Mouse (Mus musculus) C2C12 (cell line): ENCODE measurements around the gene Lcorl. TPM values are rescaled to one million over a fixed set of nuclear protein-coding genes. Genes with fewer than 3 reads are reported as not detected.

Experiments
- H3K27me3 ChIP-seq: one replicate; pipeline ENCODE4 v1.6.1; 2011; ENCODE audit not compliant: control insufficient read depth, insufficient read depth, insufficient read length
- H3K36me3 ChIP-seq: one replicate; pipeline ENCODE4 v1.6.1; 2011; ENCODE audit not compliant: control insufficient read depth, insufficient read depth
- H3K4me3 ChIP-seq: one replicate; pipeline ENCODE4 v1.5.1; 2011; ENCODE audit warnings: mild to moderate bottlenecking, control low read depth; ENCODE audit not compliant: poor library complexity, insufficient read depth, severe bottlenecking
- H3K79me2 ChIP-seq: one replicate; pipeline ENCODE4 v1.6.1; 2011; ENCODE audit not compliant: control insufficient read depth, insufficient read depth
- H3K79me3 ChIP-seq: one replicate; pipeline ENCODE4 v1.6.1; 2011; ENCODE audit warnings: low read depth, control low read depth
- H3ac ChIP-seq: one replicate; pipeline ENCODE3; 2011; ENCODE audit warnings: low read depth; ENCODE audit not compliant: control insufficient read depth, insufficient read length
- CEBPB ChIP-seq: IDR thresholded peaks from one replicate; pipeline ENCODE4 v1.6.1; 2011; ENCODE audit warnings: low read depth, mild to moderate bottlenecking, control low read depth, moderate library complexity
- CTCF ChIP-seq: IDR thresholded peaks from one replicate; pipeline ENCODE4 v1.5.1; 2011; ENCODE audit not compliant: control insufficient read depth, insufficient read depth, insufficient read length
- FOSL1 ChIP-seq: IDR thresholded peaks from one replicate; pipeline ENCODE4 v1.8.0; 2011; ENCODE audit warnings: mild to moderate bottlenecking, low read length; ENCODE audit not compliant: poor library complexity, insufficient read depth, severe bottlenecking
- MAX ChIP-seq: IDR thresholded peaks from one replicate; pipeline ENCODE4 v1.6.1; 2011; ENCODE audit warnings: mild to moderate bottlenecking, control low read depth
- MYOD1 ChIP-seq: IDR thresholded peaks from one replicate; pipeline ENCODE4 v1.6.1; 2011; ENCODE audit warnings: low read depth; ENCODE audit not compliant: control insufficient read depth, insufficient read length
- MYOG ChIP-seq: IDR thresholded peaks from one replicate; pipeline ENCODE4 v1.6.1; 2011; ENCODE audit not compliant: control insufficient read depth, insufficient read length; ENCODE audit errors: extremely low read depth
- USF1 ChIP-seq: IDR thresholded peaks from one replicate; pipeline ENCODE4 v1.6.1; 2011; ENCODE audit warnings: low read depth, mild to moderate bottlenecking, control low read depth, moderate library complexity
- polyA plus RNA-seq: library from polyadenylated mRNA; unstranded; fragments of >200 nt; fragmentation: generic; extraction: Trizol; gene quantifications from one replicate; pipeline ENCODE4 v1.2.1, GENCODE M21; 2012; ENCODE audit warnings: missing spikeins

Gene Lcorl
- polyA plus RNA-seq, 1 experiment, result 1.2 TPM

GRCm38 (mm10) chr5:45706811-45707210 is 150.6 kb downstream of the Lcorl start:
- H3ac ChIP-seq, result no peak overlapping the region
- TF ChIP-seq MYOG (no peak), MAX (no peak)
- peaks cover 47% of the 10 kb centered on the region for H3K36me3 ChIP-seq
- no peaks in the 10 kb centered on the region for H3K79me2 ChIP-seq
- no peak overlapping the region for H3K4me3 ChIP-seq
- no peaks in the 10 kb centered on the region for H3K79me3 ChIP-seq
- no peaks in the 10 kb centered on the region for H3K27me3 ChIP-seq

- Histone ChIP-seq H3K27me3 (no peaks in the 10 kb centered on the region), H3ac (no peak overlapping the region), H3K36me3 (peaks cover 81% of the 10 kb centered on the region), H3K79me2 (no peaks in the 10 kb centered on the region), H3K79me3 (no peaks in the 10 kb centered on the region), H3K4me3 (no peak overlapping the region)
- TF ChIP-seq FOSL1, result no peak
- no peak for TF ChIP-seq CTCF
- no peak for TF ChIP-seq MYOD1
- no peak for TF ChIP-seq USF1
- no peak for TF ChIP-seq MYOG
- no peak for TF ChIP-seq MAX
- no peak for TF ChIP-seq CEBPB
Observed at GRCm38 (mm10) chr5:45691678-45692077, 165.7 kb downstream of the Lcorl start.

- H3K79me2 ChIP-seq, result no peaks in the 10 kb centered on the region
Observed at GRCm38 (mm10) chr5:45690802-45691201, 166.6 kb downstream of the Lcorl start.

GRCm38 (mm10) chr5:45689152-45689551 is 168.3 kb downstream of the Lcorl start:
- Histone ChIP-seq H3K79me3 (no peaks in the 10 kb centered on the region), H3K36me3 (peaks cover 72% of the 10 kb centered on the region), H3K79me2 (no peaks in the 10 kb centered on the region), H3ac (no peak overlapping the region), H3K4me3 (no peak overlapping the region), H3K27me3 (no peaks in the 10 kb centered on the region)
- TF ChIP-seq MYOG (no peak), MYOD1 (no peak), CEBPB (no peak), MAX (no peak), FOSL1 (no peak), CTCF (no peak), USF1 (no peak)

More at GRCm38 (mm10) chr5:45690802-45691201, 166.6 kb downstream of the Lcorl start:
- Histone ChIP-seq H3K36me3 (peaks cover 76% of the 10 kb centered on the region), H3K4me3 (no peak overlapping the region), H3K27me3 (no peaks in the 10 kb centered on the region), H3K79me3 (no peaks in the 10 kb centered on the region), H3ac (no peak overlapping the region)
- TF ChIP-seq MYOD1 (no peak), CEBPB (no peak), MYOG (no peak), USF1 (no peak), CTCF (no peak), MAX (no peak), FOSL1 (no peak)

- H3K27me3 ChIP-seq, result no peaks in the 10 kb centered on the region
- H3K4me3 ChIP-seq, result no peak overlapping the region
Observed at GRCm38 (mm10) chr5:45686223-45686622, 171.2 kb downstream of the Lcorl start.

GRCm38 (mm10) chr5:45685243-45685642 is 172.2 kb downstream of the Lcorl start:
- Histone ChIP-seq H3K36me3 (peaks cover 65% of the 10 kb centered on the region), H3K4me3 (no peak overlapping the region), H3K79me2 (no peaks in the 10 kb centered on the region), H3K79me3 (no peaks in the 10 kb centered on the region), H3K27me3 (no peaks in the 10 kb centered on the region), H3ac (no peak overlapping the region)
- TF ChIP-seq MYOG, result no peak
- no peak for TF ChIP-seq CTCF
- TF ChIP-seq MYOD1, result no peak
- no peak for TF ChIP-seq CEBPB
- TF ChIP-seq MAX, result no peak
- no peak for TF ChIP-seq USF1
- no peak for TF ChIP-seq FOSL1

More at GRCm38 (mm10) chr5:45686223-45686622, 171.2 kb downstream of the Lcorl start:
- no peak for TF ChIP-seq MAX
- TF ChIP-seq USF1, result no peak
- TF ChIP-seq MYOD1, result no peak
- no peak for TF ChIP-seq FOSL1
- TF ChIP-seq CTCF, result no peak
- no peak for TF ChIP-seq CEBPB
- TF ChIP-seq MYOG, result no peak
- peaks cover 68% of the 10 kb centered on the region for H3K36me3 ChIP-seq
- H3K79me2 ChIP-seq, result no peaks in the 10 kb centered on the region
- no peak overlapping the region for H3ac ChIP-seq
- H3K79me3 ChIP-seq, result no peaks in the 10 kb centered on the region
